Mouse (Mus musculus) limb, embryonic 12.5 days (tissue): ENCODE results near the gene Agtr1a. TPM values are rescaled to one million over a fixed set of nuclear protein-coding genes. Genes with fewer than 3 reads are reported as not detected.

Source experiments
- ATAC-seq: fragments of 200-750 bp; cut with Nextera tagmentation; 2 replicates; pipeline ENCODE4 v1.8.0; 2017; ENCODE audit warnings: low read depth, moderate TSS enrichment; ENCODE audit not compliant: insufficient number of reproducible peaks, insufficient read depth, low FRiP score, low TSS enrichment
- H3K27ac ChIP-seq: fragments of 300-500 bp; sonication (generic); 2 replicates; pipeline ENCODE4 v1.5.1; 2016; ENCODE audit warnings: mild to moderate bottlenecking, moderate library complexity
- H3K27me3 ChIP-seq: fragments of 300-500 bp; sonication (generic); 2 replicates; pipeline ENCODE4 v1.6.1; 2016; ENCODE audit warnings: mild to moderate bottlenecking, moderate library complexity
- H3K36me3 ChIP-seq: fragments of 300-500 bp; sonication (generic); 2 replicates; pipeline ENCODE4 v1.6.1; 2016; ENCODE audit warnings: mild to moderate bottlenecking, moderate library complexity
- H3K4me1 ChIP-seq: fragments of 300-500 bp; sonication (generic); replicated peaks from 2 replicates; pipeline ENCODE4 v1.6.1; 2016
- H3K4me2 ChIP-seq: fragments of 300-500 bp; sonication (generic); 2 replicates; pipeline ENCODE4 v1.6.1; 2016; ENCODE audit warnings: mild to moderate bottlenecking, moderate library complexity
- H3K4me3 ChIP-seq: fragments of 300-500 bp; sonication (generic); replicated peaks from 2 replicates; pipeline ENCODE4 v1.5.1; 2016; ENCODE audit warnings: mild to moderate bottlenecking
- H3K9ac ChIP-seq: fragments of 300-500 bp; sonication (generic); replicated peaks from 2 replicates; pipeline ENCODE4 v1.6.1; 2016; ENCODE audit warnings: mild to moderate bottlenecking, moderate library complexity
- H3K9me3 ChIP-seq: fragments of 300-500 bp; sonication (generic); 2 replicates; pipeline ENCODE4 v1.6.1; 2016; ENCODE audit warnings: mild to moderate bottlenecking, moderate library complexity
- WGBS: fragments of 180-500 bp; shearing (Covaris S2); methylation state at CpG from one replicate; pipeline ENCODE4 v1.1.7; 2016; 5-methylcytosine and 5-hydroxymethylcytosine counted together
- polyA plus RNA-seq: library from polyadenylated mRNA; unstranded; fragments of >200 nt; fragmentation: Nextera tagmentation; extraction: Ambion mirVana; gene quantifications from 2 replicates; pipeline ENCODE4 v1.2.1, GENCODE M21; 2016

Agtr1a gene
- polyA plus RNA-seq, 1 experiment from 2014 or later, result 3.0 TPM

GRCm38 (mm10) chr13:30418611-30419010 is 82.4 kb downstream of the Agtr1a start:
- Histone ChIP-seq H3K4me3 (no peak overlapping the region), H3K4me1 (no peaks in the 10 kb centered on the region), H3K9ac (no peak overlapping the region), H3K27ac (no peak overlapping the region), H3K4me2 (no peak overlapping the region), H3K9me3 (no peaks in the 10 kb centered on the region), H3K36me3 (no peaks in the 10 kb centered on the region), H3K27me3 (no peaks in the 10 kb centered on the region)
- no peak for ATAC-seq
- 76% methylated on average over 5 of the region's 5 CpGs for WGBS

- 80% methylated on average over 4 of the region's 4 CpGs for WGBS
- Histone ChIP-seq H3K27me3 (no peaks in the 10 kb centered on the region), H3K9ac (no peak overlapping the region), H3K4me2 (no peak overlapping the region), H3K9me3 (no peaks in the 10 kb centered on the region), H3K27ac (no peak overlapping the region), H3K4me3 (no peak overlapping the region), H3K4me1 (no peaks in the 10 kb centered on the region), H3K36me3 (no peaks in the 10 kb centered on the region)
- ATAC-seq, result no peak
These were observed 90.8 kb downstream of the Agtr1a start for GRCm38 (mm10) chr13:30427008-30427407.

GRCm38 (mm10) chr13:30427436-30427835 is 91.2 kb downstream of the Agtr1a start:
- no peaks in the 10 kb centered on the region for H3K27me3 ChIP-seq
- no peak for ATAC-seq
- no peak overlapping the region for H3K4me3 ChIP-seq
- H3K9ac ChIP-seq, result no peak overlapping the region
- no peaks in the 10 kb centered on the region for H3K9me3 ChIP-seq
- H3K4me2 ChIP-seq, result no peak overlapping the region
- no peaks in the 10 kb centered on the region for H3K4me1 ChIP-seq
- 98% methylated on average over 1 of the region's 1 CpGs for WGBS
- no peak overlapping the region for H3K27ac ChIP-seq
- no peaks in the 10 kb centered on the region for H3K36me3 ChIP-seq

Other genes with a start within 250 kb of the Agtr1a start
- 6.8 and 7.4 TPM in 2 replicates for gene Mboat1, start 200.0 kb upstream of the Agtr1a start, polyA plus RNA-seq
- 198 and 201 TPM in 2 replicates for gene Uqcrfs1, start 208.9 kb downstream of the Agtr1a start, polyA plus RNA-seq